Mouse (Mus musculus) embryo, embryonic 10 days (tissue): ENCODE measurements around the gene Fam205a1.
"Not testable (repeated sequence)": the region's sequence is repeated elsewhere in the genome, so short reads cannot be mapped to it uniquely, and the experiment has no call there.

Source experiments
- DNase-seq: peaks from one replicate; pipeline ENCODE4 v3.0.0-alpha.2; 2015; ENCODE audit warnings: low spot score

The Fam205a1 gene

DNA sequence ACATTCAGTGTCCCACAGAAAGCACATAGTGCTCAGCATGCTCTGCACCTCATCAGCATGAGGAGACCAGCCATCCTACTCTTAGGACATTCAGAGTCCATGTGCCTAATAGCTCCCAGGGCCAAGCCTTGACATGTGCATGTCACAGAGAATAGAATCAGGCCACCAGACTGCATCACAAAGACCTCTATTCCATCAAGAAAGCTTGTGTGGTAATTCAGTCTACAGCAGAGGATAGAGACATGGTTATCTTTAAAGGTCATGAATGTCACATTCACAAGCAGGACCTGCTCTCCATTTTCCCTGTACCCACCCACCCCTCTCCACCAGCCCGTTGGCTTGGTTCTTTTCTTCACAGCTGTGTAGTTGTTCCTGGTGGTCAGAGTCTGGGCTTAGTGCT lies at the start of gene Fam205a1:
TSS of gene Fam205a1 (minus strand) at position 101 of the 400 bp plus-strand sequence.
- not testable (repeated sequence) for DNase-seq

- DNase-seq, result no peak
These were observed 49.0 kb upstream of the Fam205a1 start for GRCm38 (mm10) chr4:42902730-42903129.

DNA sequence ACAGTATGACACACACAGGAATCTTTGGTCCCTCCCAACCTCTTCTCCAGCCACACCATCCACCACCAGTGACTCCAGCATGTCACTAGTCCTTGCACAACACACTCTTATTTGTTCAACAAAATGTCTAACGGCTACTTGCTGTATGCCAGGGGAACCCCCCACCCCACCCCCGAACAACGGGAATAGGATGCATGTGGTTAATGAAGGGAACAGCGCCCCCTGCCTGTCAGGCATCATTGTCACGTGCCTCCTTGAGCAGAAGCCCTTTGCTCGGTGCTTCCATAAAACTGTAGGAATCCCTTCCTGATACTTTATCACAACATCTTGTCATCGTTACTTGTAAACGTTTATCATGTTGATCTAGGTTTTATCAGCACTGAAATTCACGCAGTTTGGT lies 48.5 kb upstream of the Fam205a1 start:
- peak; percentile 41 for DNase-seq

DNA sequence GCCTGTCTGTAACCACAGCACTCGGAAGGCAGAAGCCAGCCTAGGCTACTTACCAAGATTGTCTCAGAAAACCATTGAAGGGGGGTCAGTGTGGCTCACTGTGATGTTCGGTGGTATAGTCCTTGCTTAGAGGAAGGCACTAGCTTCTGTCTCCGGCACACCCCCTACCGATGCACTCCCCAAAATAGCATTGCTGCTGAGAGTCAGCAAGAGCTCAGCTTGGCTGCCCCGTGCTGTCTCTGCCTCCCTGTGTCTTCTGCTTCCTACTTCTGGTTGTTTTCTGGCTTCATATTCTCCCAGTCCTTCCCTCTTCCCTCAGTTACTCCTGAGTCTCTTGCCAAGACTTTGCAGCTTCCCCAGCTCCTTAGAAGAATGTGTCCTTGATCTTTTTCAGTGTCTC lies 47.2 kb upstream of the Fam205a1 start:
- no peak for DNase-seq

- no peak for DNase-seq
These were observed 45.2 kb upstream of the Fam205a1 start for GRCm38 (mm10) chr4:42898914-42899313.

DNA sequence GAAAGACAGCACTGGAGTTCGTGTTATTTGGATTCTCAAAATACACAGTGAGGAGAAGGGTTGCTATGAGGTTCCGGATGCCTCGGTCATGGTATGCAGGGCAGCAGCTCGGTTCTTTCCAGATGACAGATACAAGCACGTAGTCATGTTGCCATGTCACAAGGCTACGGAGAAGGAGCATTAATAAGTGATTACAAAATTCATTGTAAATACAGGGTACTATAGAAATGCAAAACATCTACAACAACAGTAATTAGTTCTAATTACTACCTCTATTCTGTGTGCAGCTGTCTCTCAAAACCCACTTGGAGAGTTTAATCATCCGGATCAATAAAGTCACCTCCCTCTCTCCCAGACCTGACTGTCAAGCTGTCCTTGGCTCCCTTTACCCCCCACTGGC lies 41.4 kb upstream of the Fam205a1 start:
- DNase-seq, result no peak

DNA sequence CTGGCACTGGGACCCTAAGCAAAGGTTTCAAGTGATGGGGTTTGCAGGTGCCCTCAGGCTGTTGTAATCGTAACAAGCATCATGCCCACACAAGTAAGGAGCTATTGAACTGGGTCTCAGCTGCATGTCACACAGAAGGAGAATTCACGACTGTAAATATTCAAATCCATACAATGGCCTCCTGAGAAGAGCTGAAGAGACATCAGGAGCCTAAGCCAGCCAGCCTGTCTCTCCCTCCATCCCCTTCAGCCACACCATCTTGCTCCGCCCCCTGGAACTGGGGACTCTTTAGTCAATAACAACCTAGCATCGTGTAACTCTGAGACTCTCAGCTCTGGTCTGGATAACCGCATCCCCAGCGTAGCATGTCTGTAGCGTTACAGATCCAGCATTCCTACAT lies 37.5 kb upstream of the Fam205a1 start:
- DNase-seq, result no peak

- no peak for DNase-seq
These were observed 35.1 kb upstream of the Fam205a1 start for GRCm38 (mm10) chr4:42888806-42889205.

DNA sequence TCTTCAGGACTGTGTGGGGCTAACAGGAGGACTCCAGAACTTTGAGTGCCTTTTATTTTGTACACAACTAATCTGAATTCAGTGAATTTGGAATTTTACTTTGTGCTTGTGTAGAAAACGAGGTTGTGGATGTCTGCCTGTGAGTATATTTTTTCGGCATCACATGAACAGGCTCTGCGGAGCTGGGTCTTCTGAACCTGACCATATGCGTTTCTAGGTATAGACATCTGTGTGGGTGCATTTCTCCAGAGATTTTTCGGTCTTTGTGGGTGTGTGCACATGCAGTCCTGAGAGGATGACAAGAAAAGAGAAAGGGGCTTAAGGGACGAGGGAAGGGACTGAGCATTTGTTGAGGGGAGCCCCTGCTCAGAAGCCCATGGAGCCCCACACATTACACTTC lies 33.2 kb upstream of the Fam205a1 start:
- no peak for DNase-seq

- DNase-seq, result no peak
These were observed 26.9 kb upstream of the Fam205a1 start for GRCm38 (mm10) chr4:42880677-42880948.

DNA sequence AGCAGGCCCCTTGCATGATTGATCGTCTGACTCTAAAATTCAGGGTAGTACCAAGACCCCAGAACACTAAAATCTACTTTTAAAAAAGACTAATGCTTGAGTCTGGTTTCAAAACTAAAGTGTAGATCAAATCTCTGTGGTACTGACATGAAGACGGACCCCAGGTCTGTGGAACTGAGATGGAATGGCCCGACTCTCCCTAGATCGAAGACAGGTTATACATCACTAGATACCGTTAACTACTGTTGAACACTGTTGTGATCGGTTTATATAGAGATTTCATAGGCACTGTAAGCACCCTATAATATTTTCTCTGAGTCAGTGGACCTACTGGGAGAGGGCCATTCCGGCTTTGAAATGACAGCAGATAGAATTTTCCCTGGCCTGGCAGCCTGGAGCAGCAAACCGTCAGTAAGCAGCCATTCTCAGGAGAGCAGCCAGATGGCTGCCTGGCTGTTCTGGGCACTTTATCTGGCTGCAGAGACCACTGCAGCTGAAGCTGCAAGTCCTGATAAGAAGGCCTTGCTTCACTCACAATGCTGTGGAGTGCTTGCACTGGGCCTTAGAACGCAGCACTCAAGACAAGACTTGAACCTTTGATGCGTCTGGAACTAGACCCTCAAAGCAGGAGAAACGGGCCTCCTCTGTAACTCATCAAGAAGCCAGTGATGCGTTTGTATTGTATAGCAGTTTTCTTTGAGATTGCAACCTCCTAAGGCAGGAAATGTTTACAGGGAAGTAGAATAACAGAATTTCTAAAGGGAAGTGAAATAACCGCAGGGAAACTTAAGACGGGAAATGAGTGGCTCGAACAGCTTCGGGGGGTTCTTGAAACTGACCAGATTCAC lies 26.4 kb upstream of the Fam205a1 start:
- DNase-seq, result no peak

GRCm38 (mm10) chr4:42877657-42878056 lies 24.0 kb upstream of the Fam205a1 start:
- DNase-seq, result no peak

DNA sequence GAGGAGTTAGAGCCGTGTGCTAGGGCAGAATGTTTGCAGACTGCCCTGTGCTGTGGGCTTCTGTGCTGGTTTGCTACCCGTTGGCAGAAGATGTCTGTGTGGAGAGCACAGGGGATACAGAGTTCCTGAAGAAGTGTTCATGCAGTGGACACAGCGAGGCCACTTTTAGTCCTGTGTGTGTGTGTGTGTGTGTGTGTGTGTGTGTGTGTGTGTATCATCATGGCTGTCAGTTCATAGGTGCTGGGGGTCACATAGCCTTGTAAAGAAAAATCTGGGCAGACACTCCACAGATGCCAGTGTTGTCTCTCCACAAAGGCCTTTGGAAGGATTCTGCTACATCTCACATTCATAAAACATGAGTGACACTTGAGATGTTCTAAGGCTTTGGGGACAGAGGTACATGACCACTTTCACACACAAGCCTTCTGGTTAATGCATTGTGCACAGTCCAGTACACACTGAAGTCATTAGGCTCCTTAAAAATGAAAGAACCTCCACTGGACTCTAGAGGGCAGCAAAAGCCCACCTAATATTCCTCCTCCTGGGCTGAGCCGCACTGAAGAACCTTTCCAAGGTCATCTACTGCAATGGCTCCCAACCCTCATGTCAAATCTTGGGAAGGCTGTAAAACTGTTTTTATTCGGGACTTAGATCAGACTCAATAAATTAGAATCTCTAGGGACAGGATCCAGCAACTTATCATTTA lies 23.1 kb upstream of the Fam205a1 start:
- DNase-seq, result peak; percentile 70

DNA sequence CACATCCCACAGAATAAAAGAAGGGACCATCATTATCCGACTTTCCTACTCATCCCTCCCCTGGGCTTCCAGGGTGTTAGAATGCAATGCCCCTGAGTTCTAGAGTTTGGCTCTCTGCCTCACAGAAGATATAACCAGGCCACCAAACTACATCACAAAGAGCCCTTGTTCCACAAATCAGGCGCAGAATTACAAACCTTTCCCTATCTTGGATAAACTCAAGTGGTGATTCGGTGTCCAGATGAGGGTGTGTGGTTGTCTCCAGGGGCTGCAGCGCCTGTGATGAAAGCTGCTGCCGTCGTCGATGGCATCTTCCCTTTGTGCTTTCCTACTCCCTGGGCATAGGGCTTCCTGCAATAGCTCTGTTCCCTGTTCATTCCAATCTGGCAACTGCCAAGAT lies 20.4 kb upstream of the Fam205a1 start, which contains the start of gene Fam205c:
TSS of gene Fam205c (minus strand) at position 101 of the 400 bp plus-strand sequence.
- DNase-seq, result no peak

DNA sequence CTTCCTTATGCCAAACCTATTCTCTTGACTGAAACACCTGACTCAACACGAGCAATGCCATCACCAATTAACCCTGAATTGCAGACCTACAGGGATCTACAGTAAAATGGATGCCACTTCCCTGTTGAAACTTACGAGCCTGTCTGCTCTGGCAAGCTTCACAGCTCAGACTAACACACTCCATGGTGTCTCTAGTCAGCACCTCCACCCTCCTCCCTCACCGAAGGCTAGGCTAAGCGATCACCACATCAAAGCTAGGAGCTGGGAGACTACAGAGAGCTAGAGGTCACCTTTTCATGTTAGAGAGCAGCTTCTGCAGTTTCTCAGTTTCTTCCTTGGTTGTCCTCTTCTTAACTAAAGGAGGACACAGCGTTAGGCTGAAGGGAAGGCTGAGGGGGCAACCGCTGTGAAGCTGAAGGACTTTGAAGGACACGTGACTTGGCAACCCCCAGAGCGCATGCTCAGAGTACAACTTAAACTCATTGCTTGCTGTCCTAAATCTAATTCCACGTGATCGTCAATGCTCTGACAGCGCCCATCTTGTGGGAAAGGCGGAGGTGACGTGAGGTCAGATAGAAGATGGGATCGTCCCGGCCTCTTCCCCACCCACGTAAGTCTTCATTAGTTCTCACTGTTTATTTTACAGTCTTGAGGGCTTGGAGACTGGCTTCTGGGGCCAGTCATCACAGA lies 19.2 kb upstream of the Fam205a1 start:
- no peak for DNase-seq

DNA sequence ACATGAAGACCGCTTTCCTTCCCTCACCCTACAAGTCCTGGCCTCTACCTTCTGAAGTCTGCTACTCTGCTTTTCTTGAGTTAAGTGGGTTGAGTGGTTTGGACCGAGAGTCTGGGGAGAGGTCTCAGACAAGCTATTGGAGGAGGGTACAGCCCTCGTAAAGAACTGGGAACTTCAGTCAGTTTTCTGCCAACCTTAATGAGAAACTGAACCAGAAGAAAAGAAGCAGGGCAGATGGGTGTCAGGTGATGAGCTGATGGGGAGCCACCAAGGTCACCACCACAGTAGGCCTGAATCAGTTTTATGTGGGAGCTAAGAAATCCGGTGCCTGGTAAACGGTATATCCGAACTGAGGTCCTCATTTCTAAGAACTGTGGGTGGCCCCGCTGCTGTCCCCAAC lies 18.5 kb upstream of the Fam205a1 start:
- no peak for DNase-seq

DNA sequence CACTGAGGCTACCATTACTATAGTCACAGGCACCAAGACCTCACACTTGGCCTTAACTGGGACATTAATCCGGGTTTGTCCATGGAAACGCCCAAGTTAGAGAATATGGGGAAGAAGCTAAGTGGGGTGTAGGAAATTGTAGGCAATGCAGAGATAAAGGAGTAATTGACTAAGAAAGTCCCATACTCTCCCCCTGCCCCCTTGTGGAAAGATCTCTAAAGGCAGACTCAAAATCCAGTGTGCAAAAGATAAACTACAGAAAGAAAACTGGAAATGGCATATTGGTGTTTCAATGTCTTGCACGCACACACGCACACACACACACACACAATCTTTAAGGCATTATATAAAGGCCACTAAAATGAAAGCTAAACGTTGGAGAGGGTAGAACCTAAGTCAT lies 17.1 kb upstream of the Fam205a1 start:
- no peak for DNase-seq

- DNase-seq, result no peak
These were observed 14.5 kb upstream of the Fam205a1 start for GRCm38 (mm10) chr4:42868193-42868592.

- no peak for DNase-seq
These were observed 13.7 kb upstream of the Fam205a1 start for GRCm38 (mm10) chr4:42867390-42867789.

GRCm38 (mm10) chr4:42863487-42863886 lies 9.8 kb upstream of the Fam205a1 start:
- DNase-seq, result not testable (repeated sequence)

DNA sequence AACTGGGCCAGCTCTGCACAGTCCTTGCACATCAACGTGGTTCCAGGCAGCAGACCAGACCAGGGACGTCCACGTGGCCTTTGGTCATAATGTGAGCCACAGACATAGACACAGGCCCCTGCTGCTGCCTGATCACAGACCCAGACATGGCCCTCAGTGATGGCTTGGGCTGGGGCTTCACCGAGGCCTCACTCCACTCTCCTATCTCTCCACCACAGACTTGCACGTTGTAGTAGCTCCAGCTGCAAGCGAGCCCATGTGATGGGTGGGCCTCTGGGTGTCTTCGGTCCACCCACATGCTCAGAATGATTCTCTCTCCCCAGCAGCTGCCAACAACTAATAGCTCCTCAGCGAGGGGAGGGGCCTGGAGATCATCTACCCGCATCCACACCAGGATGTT lies 6.8 kb upstream of the Fam205a1 start:
- not testable (repeated sequence) for DNase-seq

DNA sequence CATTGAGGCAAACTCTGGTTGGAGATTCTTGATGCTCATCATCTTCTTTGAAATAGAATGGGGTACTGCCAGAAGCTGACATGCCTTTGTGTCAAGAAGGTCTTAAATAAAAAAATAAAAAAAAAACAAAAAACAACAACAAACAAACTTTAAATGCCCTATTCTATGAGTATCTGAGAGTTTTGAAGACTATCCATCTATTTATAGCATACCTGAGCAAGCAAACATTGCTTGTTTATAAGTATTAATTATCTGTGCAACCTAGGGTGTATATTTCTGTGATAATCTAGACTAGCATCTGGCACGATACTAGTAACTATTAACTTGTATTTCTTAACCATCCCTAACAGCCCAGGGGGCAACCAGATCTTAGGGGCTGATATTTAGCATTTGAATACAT lies 3.0 kb upstream of the Fam205a1 start, which contains the start of gene Gm12394:
TSS of gene Gm12394 (minus strand) at position 101 of the 400 bp plus-strand sequence.
- not testable (repeated sequence) for DNase-seq
